Mouse (Mus musculus) Patski (cell line): Measurements from ENCODE around the gene Unc13c. TPM values are rescaled to one million over a fixed set of nuclear protein-coding genes. Genes with fewer than 3 reads are reported as not detected.
A peak's percentile ranks its signal among the peaks of the same experiment; 100 is the strongest.

Source experiments
- ATAC-seq: fragments of 100-300 bp; one replicate; pipeline ENCODE4 v1.8.0; 2021
- CTCF ChIA-PET: fragments of 350-600 bp; sonication (Branson Sonifier 250); formaldehyde crosslinking; loops from one replicate; lab custom pipeline; 2022; ENCODE audit warnings: inconsistent platforms; lab: Charles Lee
- POLR2A ChIA-PET: fragments of 350-600 bp; sonication (Branson Sonifier 250); formaldehyde crosslinking; loops from one replicate; lab custom pipeline; 2022; ENCODE audit warnings: antibody characterized with exemption, inconsistent platforms; lab: Charles Lee
- DNase-seq: peaks from one replicate; pipeline ENCODE4 v3.0.0-alpha.2; 2011; ENCODE audit warnings: low read depth, low spot score
- H3K27me3 ChIP-seq: fragments of 371-371 bp; one replicate; pipeline ENCODE4 v1.5.1; 2021
- CTCF ChIP-seq: fragments of 100-300 bp; IDR thresholded peaks from one replicate; pipeline ENCODE4 v1.5.1; 2021
- in situ Hi-C: fragments of 300-500 bp; cut with MboI; formaldehyde crosslinking; loops from 3 replicates; pipeline ENCODE4 v1.11.1; 2018; ENCODE audit warnings: low pct_unique_long_range_greater_than_20kb, mixed read lengths
- polyA plus RNA-seq: library from polyadenylated mRNA; unstranded; gene quantifications from one replicate; pipeline ENCODE4 v1.2.3, GENCODE M21; 2021

Unc13c gene
- polyA plus RNA-seq, result not detected

- in situ Hi-C loops, result no loop called here
- DNase-seq (no peak), ATAC-seq (no peak)
- CTCF ChIA-PET, result no interaction called here
- POLR2A ChIA-PET, result no interaction called here
- H3K27me3 ChIP-seq, result no peaks in the 10 kb centered on the region
- no peak for TF ChIP-seq CTCF
These were observed at the start of gene Unc13c for GRCm38 (mm10) chr9:73968641-73969121. TSS of gene Unc13c (minus strand) at chr9:73968966.

GRCm38 (mm10) chr9:74007976-74008686 lies 39.4 kb upstream of the Unc13c start:
- CTCF ChIA-PET, result no interaction called here
- ATAC-seq, result no peak
- DNase-seq, result no peak
- no peaks in the 10 kb centered on the region for H3K27me3 ChIP-seq
- TF ChIP-seq CTCF, result no peak
- POLR2A ChIA-PET, result no interaction called here
- in situ Hi-C loops, result no loop called here

GRCm38 (mm10) chr9:74002388-74002990 lies 33.7 kb upstream of the Unc13c start:
- ATAC-seq, result no peak
- no peaks in the 10 kb centered on the region for H3K27me3 ChIP-seq
- no peak for DNase-seq
- CTCF ChIA-PET, result interaction anchor here (1.1 kb wide), 1 partner anchor 20 kb away, joined by 3 read pairs; no protein-coding TSS in a partner anchor
- POLR2A ChIA-PET, result no interaction called here
- in situ Hi-C loops, result no loop called here
- no peak for TF ChIP-seq CTCF

GRCm38 (mm10) chr9:73988096-73988495 lies 19.3 kb upstream of the Unc13c start:
- ChIA-PET CTCF (interaction anchor here (1.6 to 2.3 kb wide), 2 partner anchors 13 to 39 kb away, joined by 3 to 5 read pairs; no protein-coding TSS in a partner anchor), POLR2A (no interaction called here)
- H3K27me3 ChIP-seq, result no peaks in the 10 kb centered on the region
- in situ Hi-C loops, result no loop called here
- no peak for TF ChIP-seq CTCF
- no peak for ATAC-seq
- no peak for DNase-seq

GRCm38 (mm10) chr9:73987236-73987635 lies 18.5 kb upstream of the Unc13c start:
- no peaks in the 10 kb centered on the region for H3K27me3 ChIP-seq
- ATAC-seq (no peak), DNase-seq (no peak)
- ChIA-PET POLR2A (no interaction called here), CTCF (interaction anchor here (1.6 to 2.3 kb wide), 2 partner anchors 14 to 38 kb away, joined by 3 to 5 read pairs; no protein-coding TSS in a partner anchor)
- in situ Hi-C loops, result no loop called here
- no peak for TF ChIP-seq CTCF

GRCm38 (mm10) chr9:73982597-73983344 lies 14.0 kb upstream of the Unc13c start:
- in situ Hi-C loops, result loop anchor here (5.0 kb wide), 2 partner anchors 425 to 820 kb away; no protein-coding TSS in a partner anchor
- POLR2A ChIA-PET, result interaction anchor here (0.6 to 1.4 kb wide), 2 partner anchors 341 to 820 kb away, joined by 3 read pairs; no protein-coding TSS in a partner anchor
- CTCF ChIA-PET, result interaction anchor here (0.7 to 3.1 kb wide), 10 partner anchors 11 to 821 kb away, joined by 3 to 10 read pairs (median 4); no protein-coding TSS in a partner anchor
- DNase-seq (no peak), ATAC-seq (no peak)
- peak; percentile 85 for TF ChIP-seq CTCF
- H3K27me3 ChIP-seq, result no peaks in the 10 kb centered on the region

- ATAC-seq, result no peak
- in situ Hi-C loops, result no loop called here
- CTCF ChIA-PET, result interaction anchor here (2.0 kb wide), 2 partner anchors 9 to 13 kb away, joined by 4 to 7 read pairs; no protein-coding TSS in a partner anchor
These were observed 3.7 kb upstream of the Unc13c start for GRCm38 (mm10) chr9:73972327-73972988.

GRCm38 (mm10) chr9:73970717-73971116 lies 2.0 kb upstream of the Unc13c start:
- POLR2A ChIA-PET, result no interaction called here
- in situ Hi-C loops, result no loop called here
- ATAC-seq, result no peak
- H3K27me3 ChIP-seq, result no peaks in the 10 kb centered on the region
- peak; percentile 18 for TF ChIP-seq CTCF
- CTCF ChIA-PET, result interaction anchor here (1.1 kb wide), 1 partner anchor 12 kb away, joined by 3 read pairs; no protein-coding TSS in a partner anchor
- DNase-seq, result no peak

More at GRCm38 (mm10) chr9:73972327-73972988, 3.7 kb upstream of the Unc13c start:
- no peaks in the 10 kb centered on the region for H3K27me3 ChIP-seq
- no peak for TF ChIP-seq CTCF
- DNase-seq, result no peak
- POLR2A ChIA-PET, result no interaction called here

DNA sequence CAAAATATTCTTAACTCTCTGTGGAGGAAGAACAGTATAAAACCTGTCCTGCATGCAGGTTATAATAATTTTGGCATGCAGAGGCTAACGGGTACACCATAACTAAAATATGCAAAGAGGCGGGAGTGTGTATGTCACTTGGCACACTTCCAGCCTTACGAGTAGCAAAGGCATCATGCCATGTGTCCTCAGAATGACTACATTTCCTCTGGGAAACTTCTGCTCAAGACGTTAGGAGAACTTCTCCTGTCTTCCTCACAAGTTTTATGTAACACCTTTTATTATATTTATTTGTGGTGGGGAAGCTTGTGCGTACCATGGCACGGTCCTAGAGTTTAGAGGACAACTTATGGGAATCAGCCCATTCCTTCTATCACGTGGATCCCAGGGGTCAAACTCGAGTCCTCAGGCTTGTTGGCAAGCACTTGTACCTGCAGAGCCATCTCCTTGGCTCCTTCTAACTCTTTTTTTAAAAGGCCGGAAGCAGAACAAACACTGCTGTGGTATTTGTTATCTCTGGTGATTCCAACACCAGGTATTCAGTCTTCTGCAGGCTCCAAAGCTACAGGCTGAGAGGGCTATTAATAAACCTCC lies 3.3 kb downstream of the Unc13c start:
- CTCF ChIA-PET, result interaction anchor here (1.4 kb wide), 1 partner anchor 32 kb away, joined by 3 read pairs; no protein-coding TSS in a partner anchor
- POLR2A ChIA-PET, result no interaction called here
- in situ Hi-C loops, result no loop called here
- no peaks in the 10 kb centered on the region for H3K27me3 ChIP-seq
- no peak for TF ChIP-seq CTCF
- ATAC-seq, result no peak
- no peak for DNase-seq
